Mouse (Mus musculus): ENCODE results near the gene Cacnb4. TPM values are rescaled to one million over a fixed set of nuclear protein-coding genes. Genes with fewer than 3 reads are reported as not detected.

Cacnb4 gene
- total RNA-seq, 2 experiments from 2014 or later = 74.2 to 85.2 TPM

- DNase-seq (ENCODE audit: extremely low spot score in 1 of 2, low spot score in 1 of 2) = no peak
These were observed 196.2 kb downstream of the Cacnb4 start for GRCm38 (mm10) chr2:52480476-52480875.

DNA sequence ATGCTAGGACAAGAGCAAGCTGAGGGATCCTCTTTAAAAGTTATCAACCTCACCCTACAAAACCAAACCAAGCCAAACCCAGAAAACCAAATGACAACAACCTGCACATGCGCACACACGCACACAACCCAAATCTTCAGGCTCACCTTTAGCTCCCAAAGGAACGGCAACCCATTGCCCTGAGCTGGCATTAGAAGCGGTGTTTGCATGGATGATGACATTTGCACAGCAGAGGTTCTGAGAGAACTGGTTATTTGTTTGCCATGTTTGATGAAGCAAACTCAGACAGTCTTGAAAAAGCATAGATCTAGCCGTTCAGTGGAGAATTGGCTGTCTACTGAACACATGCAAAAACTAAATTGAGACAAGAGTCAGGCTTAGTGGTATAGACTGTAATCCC lies 198.1 kb downstream of the Cacnb4 start:
- no peak for DNase-seq (ENCODE audit: extremely low spot score in 1 of 2, low spot score in 1 of 2)

- no peak for DNase-seq (ENCODE audit: extremely low spot score in 1 of 2, low spot score in 1 of 2)
These were observed 199.1 kb downstream of the Cacnb4 start for GRCm38 (mm10) chr2:52477550-52477907.

DNA sequence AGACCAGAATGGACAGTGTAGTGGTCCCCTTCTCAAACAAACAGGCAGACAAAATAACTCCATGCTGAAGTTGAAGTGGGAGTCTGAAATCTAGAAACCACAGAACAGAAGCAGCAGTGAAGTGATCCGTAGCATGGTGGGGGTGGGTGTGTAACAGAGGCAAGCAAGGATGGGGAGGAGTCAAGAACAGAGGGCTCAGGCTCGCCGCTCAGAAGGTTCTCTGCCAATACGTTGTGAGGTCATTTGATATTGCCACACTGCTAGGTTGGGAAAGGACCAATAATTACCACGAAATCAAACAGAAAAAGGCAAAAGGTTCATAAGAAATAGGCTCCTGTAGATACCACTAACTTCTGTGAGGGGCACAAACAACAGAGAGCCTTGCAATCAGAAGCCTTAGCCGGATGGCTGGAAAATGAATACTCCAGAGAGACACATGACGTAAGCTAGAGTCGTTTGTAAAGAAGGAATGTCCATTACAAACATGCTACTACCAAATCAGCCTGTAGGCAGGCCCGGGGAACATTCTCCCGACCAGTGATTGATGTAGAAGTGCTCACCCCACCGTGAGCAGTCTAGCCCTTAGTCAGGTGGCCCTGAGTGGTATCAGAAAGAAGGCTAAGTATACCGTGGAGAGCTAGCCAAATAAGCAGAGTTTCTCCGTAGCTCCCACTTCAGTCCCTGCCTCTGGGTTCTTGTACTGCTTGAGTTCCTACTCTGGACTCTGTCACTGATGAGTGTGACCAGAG lies 199.7 kb downstream of the Cacnb4 start:
- no peak for DNase-seq (ENCODE audit: extremely low spot score in 1 of 2, low spot score in 1 of 2)

GRCm38 (mm10) chr2:52475854-52476253 lies 200.8 kb downstream of the Cacnb4 start:
- no peak for DNase-seq (ENCODE audit: extremely low spot score in 1 of 2, low spot score in 1 of 2)

DNA sequence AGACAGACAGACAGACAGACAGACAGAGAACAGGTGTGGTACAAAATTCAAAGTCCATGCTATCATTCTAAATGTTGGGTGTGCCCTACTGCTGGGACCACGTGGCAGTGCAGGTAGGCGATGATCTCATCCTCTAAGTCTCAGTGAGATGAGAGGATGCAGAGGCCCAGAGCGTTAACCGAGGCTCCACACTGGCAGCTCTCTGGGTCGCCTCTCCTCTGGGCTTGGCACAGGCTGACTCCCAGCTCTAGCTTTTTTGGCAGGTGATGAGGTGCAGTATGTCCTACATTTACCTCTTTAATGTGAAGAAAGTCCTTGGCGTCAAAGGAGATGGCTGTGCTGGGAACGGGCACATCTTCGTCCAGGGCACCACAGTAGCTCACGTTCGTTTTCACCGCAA lies 202.1 kb downstream of the Cacnb4 start:
- DNase-seq (ENCODE audit: extremely low spot score in 1 of 2, low spot score in 1 of 2) = no peak

DNA sequence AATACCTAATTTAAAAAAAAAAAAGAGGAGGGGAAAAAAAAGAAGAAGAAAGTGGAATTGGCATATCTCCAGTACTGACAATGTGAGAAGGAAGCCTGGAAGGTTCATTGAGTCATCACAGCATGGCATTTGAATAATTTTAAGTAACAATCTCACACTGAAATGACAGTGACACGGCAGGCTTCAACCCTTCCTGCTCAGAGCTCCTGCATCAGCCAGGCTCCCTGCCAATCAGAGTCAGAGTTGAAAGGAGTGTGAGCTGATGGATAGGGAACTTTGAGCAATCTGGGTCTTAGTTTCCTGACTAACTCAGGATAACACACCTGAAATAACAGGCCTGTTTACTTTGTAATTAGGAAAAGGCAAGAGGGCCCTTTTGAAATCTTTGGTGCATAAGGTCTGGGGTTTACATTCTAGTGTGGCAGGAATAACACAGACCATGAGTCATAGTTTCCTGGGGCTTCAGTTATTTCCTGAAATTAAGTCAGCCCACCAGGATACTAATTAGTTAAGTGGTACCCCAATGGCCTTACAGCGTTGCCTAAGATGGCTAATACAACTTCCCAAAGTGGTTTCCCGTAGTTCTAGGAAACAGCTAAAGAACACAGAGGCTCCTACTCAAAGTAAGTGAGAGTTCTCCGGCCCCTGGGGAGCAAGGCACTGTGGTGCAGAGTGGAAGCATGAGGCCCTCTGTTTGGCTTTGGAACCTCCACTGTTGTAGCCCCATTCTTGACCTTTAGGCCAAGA lies 204.9 kb downstream of the Cacnb4 start:
- no peak for DNase-seq (ENCODE audit: extremely low spot score in 1 of 2, low spot score in 1 of 2)

GRCm38 (mm10) chr2:52470044-52470560 lies 206.5 kb downstream of the Cacnb4 start:
- no peak for DNase-seq (ENCODE audit: extremely low spot score in 1 of 2, low spot score in 1 of 2)

- DNase-seq (ENCODE audit: extremely low spot score in 1 of 2, low spot score in 1 of 2) = no peak
These were observed 209.0 kb downstream of the Cacnb4 start for GRCm38 (mm10) chr2:52467629-52468028.

DNA sequence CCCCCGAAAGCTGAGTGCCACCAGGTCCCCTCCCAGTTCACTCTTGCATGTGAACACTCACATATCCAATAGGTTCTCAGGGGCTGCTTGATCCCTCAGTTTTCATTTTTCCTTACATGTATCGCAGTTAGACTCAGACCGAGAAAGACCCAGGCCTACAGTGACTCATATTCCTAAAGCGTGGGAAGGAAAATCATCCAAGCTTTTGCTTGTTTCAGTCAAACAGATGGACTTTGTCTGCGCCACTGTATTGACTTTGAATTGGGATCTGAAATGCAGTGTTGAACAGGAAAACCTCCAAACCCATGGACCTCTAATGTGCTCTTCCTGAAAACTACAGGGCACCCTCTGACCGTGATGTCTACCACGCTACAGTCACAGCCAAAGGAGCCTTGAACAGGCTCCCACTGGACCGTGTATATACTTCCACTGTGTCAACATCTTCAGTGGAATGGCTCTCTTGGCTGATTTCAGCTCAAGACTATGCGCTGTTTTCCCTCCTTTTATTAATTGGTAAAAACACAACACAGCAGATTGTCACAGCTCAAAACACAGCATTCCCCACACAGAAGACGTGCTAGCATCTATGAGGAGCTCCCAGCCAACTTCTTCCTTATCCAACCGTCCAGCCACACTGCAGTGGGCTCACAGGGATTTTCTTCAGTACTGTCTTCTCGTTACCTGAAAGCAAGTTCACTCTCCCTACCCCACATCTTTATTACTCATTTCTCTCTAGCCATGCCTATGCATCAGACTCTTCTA lies 215.2 kb downstream of the Cacnb4 start:
- no peak for DNase-seq (ENCODE audit: extremely low spot score in 1 of 2, low spot score in 1 of 2)

- DNase-seq (ENCODE audit: extremely low spot score in 1 of 2, low spot score in 1 of 2) = no peak
These were observed 220.8 kb downstream of the Cacnb4 start for GRCm38 (mm10) chr2:52455606-52456479.

GRCm38 (mm10) chr2:52449818-52450217 lies 226.8 kb downstream of the Cacnb4 start:
- no peak for DNase-seq (ENCODE audit: extremely low spot score in 1 of 2, low spot score in 1 of 2)

DNA sequence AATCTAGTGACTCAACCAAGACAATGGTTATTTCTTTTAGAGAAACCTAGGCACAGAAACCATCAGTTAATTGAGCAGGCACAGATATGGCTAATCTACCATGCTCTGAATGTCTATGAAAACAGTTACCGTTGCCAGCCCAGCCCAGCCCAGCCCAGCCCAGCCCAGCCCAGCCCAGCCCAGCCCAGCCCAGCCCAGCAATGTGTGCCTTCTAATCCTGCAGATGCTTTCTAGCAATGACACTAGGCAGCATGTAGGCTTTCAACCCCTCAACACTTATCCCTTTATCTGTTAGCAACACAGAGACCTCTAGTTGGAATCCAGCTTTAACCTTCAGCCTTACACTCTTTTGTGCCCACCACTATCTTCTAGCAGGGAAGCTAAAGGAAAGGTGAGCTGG lies 227.7 kb downstream of the Cacnb4 start:
- DNase-seq (ENCODE audit: extremely low spot score in 1 of 2, low spot score in 1 of 2) = no peak

GRCm38 (mm10) chr2:52446648-52447047 lies 230.0 kb downstream of the Cacnb4 start:
- no peak for DNase-seq (ENCODE audit: extremely low spot score in 1 of 2, low spot score in 1 of 2)

- DNase-seq (ENCODE audit: extremely low spot score in 1 of 2, low spot score in 1 of 2) = no peak
These were observed 234.5 kb downstream of the Cacnb4 start for GRCm38 (mm10) chr2:52442125-52442524.

DNA sequence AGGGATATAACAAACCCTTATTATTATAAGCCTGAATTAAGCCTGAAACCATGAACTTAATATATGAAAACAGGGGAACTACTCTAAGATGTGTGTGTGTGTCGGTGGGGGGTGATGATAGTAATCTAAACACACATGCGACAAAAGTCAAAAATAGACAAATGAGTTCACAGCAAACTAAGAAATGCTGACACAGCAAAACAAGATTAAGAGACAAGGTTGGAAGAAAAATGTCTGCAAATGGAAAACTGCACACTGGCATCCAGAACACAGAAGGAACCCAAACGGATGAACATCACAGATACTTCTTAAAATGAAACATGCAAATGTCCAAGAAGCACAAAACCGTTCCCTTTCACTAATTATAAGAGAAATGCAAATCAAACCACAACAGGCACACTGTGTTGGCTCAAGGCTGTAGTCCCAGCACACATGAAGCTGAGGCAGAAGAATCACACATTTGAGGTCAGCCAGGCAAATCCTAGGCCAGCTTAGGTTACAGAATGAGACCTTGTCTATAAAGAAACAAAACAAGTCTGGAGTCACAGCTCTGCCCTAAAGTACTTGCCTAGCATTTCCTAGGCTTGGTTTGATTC lies 236.1 kb downstream of the Cacnb4 start:
- DNase-seq (ENCODE audit: extremely low spot score in 1 of 2, low spot score in 1 of 2) = no peak

GRCm38 (mm10) chr2:52438437-52438836 lies 238.2 kb downstream of the Cacnb4 start:
- DNase-seq (ENCODE audit: extremely low spot score in 1 of 2, low spot score in 1 of 2) = no peak

DNA sequence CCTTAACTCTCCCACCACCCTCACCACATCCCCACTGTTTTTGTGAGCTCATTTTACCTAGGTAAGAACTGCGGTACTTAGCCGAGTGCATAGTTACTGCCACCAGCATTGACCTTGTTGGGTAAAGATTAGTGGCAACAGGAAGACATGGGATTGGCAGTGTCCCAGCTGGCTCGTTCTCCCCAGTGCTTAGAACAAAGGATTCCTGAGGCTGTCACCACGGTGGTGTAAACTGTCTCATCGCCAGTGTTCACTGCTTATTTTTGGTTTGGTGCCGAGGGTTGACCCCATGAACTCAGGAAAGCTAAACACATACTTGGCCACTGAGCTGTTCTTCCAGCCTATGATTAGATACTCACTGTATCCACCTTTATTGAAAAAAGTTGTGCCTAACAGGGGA lies 238.6 kb downstream of the Cacnb4 start:
- no peak for DNase-seq (ENCODE audit: extremely low spot score in 1 of 2, low spot score in 1 of 2)

- DNase-seq (ENCODE audit: extremely low spot score in 1 of 2, low spot score in 1 of 2) = no peak
These were observed 240.6 kb downstream of the Cacnb4 start for GRCm38 (mm10) chr2:52435919-52436632.
